Mouse (Mus musculus) liver, embryonic 14.5 days (tissue): ENCODE results near the gene Xylt1.

ENCODE experiments used
- CTCF ChIP-seq: IDR thresholded peaks from 2 replicates; pipeline ENCODE4 v1.5.1; 2016; ENCODE audit warnings: antibody characterized with exemption, low read depth, control low read depth
- EP300 ChIP-seq: IDR thresholded peaks from 2 replicates; pipeline ENCODE4 v1.6.1; 2016; ENCODE audit warnings: antibody characterized with exemption, low read depth

- TF ChIP-seq EP300, result no peak
- no peak for TF ChIP-seq CTCF
These were observed 316.9 kb downstream of the Xylt1 start for GRCm38 (mm10) chr7:117697681-117698080.
